Mouse (Mus musculus) adrenal gland, postnatal 4 days (tissue): ENCODE data around the gene Hoxa11. TPM values are rescaled to one million over a fixed set of nuclear protein-coding genes. Genes with fewer than 3 reads are reported as not detected.
A peak's percentile ranks its signal among the peaks of the same experiment; 100 is the strongest.

Source experiments
- DNase-seq, 2 experiments: peaks; one replicate each; pipeline ENCODE4 v3.0.0; 2021 to 2022; ENCODE audit warnings: low spot score in 2 of 2, mixed read lengths in 2 of 2
- total RNA-seq, 2 experiments: library from RNA; stranded (reverse); gene quantifications; 2 replicates each; pipeline ENCODE4 v1.2.3; 2021

Gene Hoxa11
- total RNA-seq, 2 experiments from 2014 or later = 3.0 TPM; not detected in 1

DNA sequence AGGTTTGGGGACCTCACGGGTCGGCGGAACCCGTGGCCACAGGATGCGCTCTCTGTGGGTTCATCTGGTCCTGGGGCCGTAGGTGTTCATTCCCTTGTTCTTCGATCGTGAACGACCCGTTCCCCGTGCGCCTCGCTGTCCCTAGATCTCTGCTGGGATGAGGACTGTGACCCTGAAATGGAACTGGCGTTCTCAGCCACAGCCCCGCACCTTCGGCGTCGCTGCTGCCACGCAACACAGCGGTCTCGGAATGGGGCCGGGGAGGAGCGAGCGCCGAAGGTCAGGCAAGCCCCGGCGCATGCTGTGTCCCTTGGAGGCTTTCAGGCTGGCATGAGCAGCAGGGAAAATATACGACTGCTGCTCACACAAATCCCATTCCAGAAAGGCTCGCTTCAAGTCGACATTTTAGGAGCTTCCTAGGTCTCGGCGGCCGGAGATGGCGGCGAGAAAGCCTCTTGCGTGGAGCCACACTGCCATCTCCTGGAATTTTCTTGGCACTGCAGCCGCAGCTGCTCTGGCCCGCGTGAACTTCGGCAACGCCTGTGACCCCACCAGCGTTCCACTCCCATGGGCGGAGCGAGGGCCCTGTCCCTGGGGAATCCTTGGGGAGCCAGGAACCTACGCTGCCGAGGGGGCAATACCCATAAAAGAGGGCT lies 24.1 kb downstream of the Hoxa11 start, which contains the start of gene Hoxa7:
TSS of gene Hoxa7 (minus strand) at position 518 of the 656 bp plus-strand sequence.
- DNase-seq = peak; percentile 76 to 80

- no peak for DNase-seq
These were observed 24.7 kb downstream of the Hoxa11 start for GRCm38 (mm10) chr6:52220865-52221310.

DNA sequence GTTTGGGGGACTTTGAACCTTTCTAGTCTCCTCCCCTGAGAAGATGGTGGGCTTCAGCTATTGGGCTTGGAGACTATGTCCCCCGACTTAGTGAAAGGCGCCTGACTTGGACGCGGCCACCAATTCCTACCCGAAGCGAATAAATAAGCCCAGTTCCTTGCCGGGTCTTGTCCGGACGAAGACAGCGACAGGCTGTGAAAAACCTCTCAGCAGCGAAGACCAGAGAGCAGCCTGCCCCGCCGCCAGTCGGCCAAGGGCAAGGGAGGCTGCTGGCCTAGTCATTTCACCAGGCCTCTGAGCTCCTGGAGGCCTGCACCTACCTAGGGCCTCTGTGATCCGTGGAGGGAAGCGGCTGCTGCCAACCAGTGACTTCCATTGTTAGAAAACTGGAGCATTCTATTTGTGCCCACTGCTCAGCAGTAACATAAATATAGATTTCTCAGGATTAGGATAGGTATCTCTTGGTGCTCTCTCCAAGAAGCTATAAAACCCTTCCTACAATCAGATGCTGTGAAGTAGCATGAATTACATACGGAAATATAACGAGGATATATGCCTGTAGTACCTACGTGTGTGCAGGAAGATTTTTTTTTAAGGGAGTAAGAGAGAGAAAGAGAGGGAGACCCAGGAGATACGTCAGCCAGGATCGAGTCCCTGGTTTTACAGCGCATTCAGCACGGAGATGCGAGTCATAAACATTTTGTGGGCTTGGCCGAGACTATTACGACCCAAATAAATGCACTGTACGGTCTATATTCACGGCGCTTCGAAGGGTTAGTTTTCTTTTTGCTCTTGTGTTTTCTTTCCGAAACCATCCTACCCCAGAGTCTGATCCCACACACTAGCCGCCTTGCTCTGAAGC lies 25.4 kb downstream of the Hoxa11 start:
- no peak for DNase-seq

DNA sequence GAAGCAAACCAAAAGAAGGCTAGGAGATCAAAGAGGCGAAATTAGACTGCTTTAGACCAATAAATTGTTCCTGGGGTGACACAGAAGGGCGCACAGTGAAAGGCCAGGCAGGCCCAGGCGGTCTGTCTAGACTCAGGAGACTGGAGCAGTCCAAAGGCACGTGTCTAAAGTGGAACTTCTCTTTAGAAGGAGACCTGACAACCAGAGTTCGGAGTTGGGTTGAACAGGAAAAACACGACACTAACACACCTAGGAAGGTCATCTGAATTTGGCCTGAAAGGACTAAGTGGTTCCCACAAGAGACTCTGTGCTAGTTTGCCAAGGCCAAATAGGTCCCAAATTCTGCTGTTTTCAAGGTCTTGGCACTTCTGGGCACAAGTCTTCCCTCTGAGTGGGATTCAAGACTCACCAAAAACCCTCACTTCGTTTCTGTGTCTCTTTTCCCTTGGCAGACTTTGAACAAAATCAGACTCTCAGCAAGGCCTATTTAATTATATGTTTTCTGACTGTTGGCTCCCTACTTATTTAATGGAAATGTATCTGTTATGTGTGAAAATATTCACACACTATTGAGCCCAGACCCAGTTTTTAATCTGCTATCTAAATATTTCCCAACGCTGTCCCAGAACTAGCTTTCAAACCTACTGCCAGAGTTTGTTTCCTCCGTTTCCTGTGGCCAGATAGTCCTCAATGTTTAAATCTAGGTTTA lies 26.2 kb downstream of the Hoxa11 start:
- no peak for DNase-seq

DNA sequence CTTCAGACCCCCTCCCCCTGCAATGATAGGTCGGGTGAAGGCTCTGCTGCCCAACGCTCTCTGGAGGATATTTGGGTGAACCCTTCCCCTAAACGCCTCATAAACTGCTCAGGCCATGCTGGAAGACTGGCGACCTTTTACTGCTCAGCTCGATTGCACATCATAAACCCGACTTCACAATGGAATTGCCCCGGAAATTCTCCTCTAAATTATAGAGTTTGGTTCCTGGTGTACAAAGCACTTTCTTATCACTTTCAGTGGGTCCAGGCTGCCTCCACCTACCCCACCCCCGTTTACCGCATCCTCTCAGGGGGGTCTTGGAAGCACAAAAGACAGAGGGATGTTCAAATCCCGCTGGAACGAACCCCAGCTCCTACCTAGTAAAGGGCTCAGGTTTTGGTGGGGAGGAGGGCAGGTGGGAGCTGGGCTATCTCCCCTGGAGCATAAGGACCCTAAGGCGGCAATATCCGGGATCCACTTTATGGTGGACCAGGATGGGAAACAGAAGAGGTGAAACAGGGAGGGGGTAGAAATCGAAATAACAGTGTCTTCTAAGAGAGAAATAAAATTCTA lies 26.9 kb downstream of the Hoxa11 start:
- no peak for DNase-seq

DNA sequence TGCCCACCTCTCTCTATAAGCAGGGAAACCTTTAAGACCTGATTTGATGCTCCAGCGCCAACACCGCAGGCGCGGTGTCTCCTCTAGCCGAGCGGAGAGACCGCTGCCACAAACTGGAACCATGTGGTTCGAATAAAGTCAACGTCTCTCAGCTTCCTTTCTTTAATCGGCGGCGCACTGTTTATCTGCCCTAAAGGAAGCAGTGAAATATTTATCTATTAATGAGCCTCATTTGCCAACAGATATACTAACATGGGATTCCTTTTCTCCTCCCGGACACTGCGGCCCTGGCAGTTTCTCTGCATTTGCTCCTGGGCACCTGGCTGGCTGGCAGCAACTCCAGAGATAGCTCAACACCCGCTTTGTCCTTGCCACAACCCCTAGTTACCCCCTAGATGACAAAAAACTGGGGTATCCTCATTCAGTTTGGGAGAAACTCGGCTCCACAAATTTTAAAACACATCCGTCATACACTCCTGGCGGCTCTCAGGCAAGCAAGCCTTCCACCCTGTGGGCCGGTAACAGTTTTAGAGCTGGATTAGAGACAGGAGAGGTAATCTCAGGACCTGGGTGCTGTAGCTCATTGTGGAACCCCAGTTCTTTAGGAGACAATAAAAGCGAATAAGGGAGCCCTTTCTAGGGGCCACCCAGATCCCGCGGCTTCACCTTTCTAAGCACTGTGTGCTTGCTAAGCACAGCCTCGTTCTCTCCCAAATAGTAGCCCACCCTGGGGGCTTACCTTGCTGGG lies 27.5 kb downstream of the Hoxa11 start:
- DNase-seq = no peak

- peak; percentile 64 to 66 for DNase-seq
These were observed 28.2 kb downstream of the Hoxa11 start for GRCm38 (mm10) chr6:52217459-52217768.

- peak in 1 of 2 experiments; percentile 12 for DNase-seq
These were observed 28.7 kb downstream of the Hoxa11 start for GRCm38 (mm10) chr6:52216691-52217458.

GRCm38 (mm10) chr6:52215771-52216535 lies 29.7 kb downstream of the Hoxa11 start:
- peak; percentile 1 to 3 for DNase-seq

DNA sequence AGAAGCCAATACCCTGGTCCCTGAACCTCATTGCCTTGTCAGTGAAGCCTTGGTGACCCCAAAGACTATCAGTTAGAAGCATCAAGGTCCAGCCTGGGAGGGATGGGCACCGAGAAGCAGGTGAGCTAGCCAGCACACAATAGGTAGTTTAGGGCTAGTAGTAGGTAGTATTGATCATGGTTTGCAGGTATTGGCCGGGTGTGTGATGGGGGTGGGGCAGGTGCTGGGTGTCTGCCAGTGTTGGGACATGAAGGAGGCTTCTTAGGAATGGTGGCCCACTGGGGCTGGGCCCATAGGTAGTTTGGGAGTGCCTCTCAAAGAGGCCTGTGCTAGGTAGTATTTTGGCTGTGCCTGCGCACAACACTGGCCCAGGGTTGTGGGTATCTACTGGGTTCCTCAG lies 30.5 kb downstream of the Hoxa11 start:
- DNase-seq = no peak

DNA sequence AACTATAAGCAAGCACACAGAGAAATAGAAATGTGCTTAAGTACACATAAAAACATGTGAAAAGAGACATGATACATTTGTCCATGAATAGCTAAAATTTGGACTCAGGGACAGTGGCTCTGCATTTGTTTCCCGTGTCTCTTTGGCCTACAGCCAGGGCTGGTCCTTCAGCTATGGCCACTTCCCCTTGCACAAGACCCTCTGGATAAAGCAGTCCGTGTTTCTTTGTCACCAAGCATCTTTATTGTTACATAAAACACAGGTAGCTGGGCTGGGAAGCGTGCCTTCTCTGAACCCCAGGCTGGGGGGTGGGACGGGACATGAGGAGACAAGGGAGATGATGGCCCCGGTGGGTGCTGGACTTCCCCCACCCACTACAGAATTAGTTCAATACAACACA lies 31.3 kb downstream of the Hoxa11 start:
- DNase-seq = peak in 1 of 2 experiments; percentile 2

DNA sequence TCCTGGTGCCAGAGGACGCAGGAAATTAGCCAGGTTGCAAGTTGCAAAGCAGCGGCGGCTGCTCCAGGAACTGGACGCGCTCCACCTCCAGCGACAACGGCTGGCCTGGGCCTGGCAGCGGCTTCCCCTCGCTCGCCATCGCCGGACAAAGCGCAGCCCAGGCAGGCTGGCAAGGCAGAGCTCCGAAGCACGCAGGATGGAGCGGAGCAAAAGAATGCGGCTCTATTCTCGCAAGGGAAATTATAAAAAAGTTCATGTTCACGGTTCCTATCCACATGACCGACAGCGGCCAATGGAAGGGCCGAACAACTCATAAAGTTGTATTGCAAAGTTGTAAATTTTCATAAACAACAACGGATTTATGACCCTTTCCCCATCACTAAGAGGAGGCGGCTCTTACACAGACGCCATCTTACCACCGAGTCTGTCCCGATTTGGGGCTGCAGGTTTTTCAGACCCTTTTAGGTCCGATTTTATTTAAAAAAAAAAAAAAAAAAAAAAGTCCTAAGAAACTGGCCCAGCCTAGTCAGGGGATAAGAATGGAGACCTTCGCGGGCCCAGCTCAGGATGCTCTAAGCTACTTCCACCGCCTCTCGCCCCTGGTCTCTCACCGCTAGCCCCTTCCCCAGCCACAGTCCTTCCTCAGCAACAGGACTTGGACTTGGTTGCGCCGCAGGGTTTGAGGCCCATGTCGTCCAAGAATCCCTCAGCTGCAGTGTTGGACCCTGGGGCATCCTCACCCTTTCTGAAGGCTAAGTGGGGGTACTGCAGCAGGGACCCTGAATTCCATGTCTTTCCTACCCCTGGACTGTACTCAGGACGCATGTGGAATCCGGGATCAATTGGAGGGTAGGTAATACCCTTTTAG lies 32.3 kb downstream of the Hoxa11 start, which contains the start of the genes Hoxa3 and Gm28308:
TSS of gene Hoxa3 (minus strand) at position 218 of the 868 bp plus-strand sequence.
TSS of gene Gm28308 (minus strand) at position 221 of the 868 bp plus-strand sequence.
- DNase-seq = peak; percentile 2

DNA sequence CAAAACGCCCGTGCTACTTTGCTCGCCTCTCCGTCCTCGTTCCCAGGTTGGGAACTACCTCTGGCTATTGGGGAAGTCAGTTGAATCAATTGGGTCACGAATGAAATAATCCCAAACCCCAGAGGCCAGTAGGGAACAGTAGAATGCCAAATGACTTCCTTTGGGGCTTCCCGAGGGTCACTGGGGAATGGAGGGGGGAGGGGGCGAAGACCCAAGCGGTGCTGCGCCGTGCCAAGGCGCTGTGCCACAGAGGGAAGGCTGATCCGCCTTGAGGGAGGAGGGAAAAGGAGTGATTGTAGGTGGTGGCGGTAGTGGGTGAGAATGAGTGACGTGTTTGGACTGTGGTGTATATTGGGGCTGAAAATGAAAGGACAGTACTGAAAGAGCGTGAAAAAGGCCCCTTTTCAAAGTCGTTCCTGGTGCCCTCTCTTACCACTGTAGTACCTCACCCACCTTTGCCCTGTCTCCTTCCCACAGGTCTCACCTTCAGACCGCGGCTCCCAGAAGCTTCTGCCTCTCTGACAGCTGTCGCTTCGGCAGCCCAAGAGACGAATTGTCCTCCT lies 33.0 kb downstream of the Hoxa11 start:
- DNase-seq = peak in 1 of 2 experiments; percentile 23

GRCm38 (mm10) chr6:52211961-52212360 lies 33.6 kb downstream of the Hoxa11 start:
- no peak for DNase-seq

DNA sequence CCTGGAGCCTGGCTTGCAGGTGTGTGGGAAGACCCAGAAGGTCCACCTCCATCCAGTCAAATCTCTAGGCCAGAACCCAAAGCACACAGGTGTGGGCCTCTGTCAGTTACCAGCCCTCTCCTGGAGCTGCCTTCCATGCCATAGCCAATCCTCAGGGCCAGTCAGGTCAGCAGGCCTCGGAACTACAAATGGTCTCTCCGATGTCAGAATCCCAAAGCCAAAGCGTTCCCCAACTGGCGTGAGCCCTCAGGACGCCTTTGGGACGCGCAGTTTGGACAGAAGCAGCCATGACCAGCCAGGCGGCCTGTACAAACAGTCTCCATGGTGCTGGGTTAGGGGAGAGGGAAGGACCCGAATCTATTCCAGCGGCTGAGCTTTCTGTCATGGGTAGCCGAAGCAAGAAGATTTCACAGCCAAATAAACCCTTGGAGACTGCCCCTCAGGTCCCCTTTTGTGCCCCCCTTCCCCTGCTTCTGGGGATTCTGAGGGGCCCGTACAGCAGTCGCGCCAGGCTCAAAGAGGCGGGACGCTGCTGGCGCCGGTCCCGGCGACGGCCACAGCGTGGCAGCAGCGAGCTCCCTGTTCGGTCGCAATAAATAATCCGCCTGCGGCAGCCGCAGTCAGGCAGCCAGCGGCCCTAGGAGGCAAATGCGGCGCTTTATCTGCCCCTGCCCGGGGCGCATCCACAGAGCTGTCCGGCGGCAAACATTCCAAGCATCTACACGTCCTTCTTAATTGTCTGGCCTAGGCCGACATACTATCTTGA lies 34.3 kb downstream of the Hoxa11 start:
- DNase-seq = peak in 1 of 2 experiments; percentile 73

DNA sequence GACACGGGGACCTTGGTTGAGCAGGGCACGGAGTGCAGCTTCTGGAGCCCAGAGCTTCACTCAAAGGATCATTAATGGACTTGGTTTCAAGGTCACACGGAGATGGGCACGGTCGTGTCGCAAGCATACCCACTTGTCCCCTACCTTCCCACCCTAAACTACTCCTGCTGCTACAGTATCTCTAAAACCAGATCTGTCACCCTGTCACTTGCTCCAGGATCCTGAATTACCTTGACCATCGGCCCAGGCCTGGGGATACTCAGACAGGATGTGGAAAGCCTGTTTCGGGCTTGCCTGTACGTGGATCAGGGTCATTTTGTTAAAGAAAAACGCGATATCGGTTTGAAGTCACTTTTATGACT lies 35.9 kb downstream of the Hoxa11 start:
- DNase-seq = no peak
